Mouse (Mus musculus) kidney, postnatal 4 days (tissue): ENCODE results near the gene Gja8.

Source experiments
- DNase-seq, 2 experiments: peaks; one replicate each; pipeline ENCODE4 v3.0.0; 2021; ENCODE audit warnings: mixed read lengths in 2 of 2

The Gja8 gene

GRCm38 (mm10) chr3:96874808-96875571, 50.8 kb downstream of the Gja8 start:
- DNase-seq = no peak

- no peak for DNase-seq
Observed at GRCm38 (mm10) chr3:96872501-96872900, 53.3 kb downstream of the Gja8 start.

- DNase-seq = no peak
Observed at GRCm38 (mm10) chr3:96871070-96871469, 54.8 kb downstream of the Gja8 start.

- no peak for DNase-seq
Observed at GRCm38 (mm10) chr3:96870270-96870669, 55.5 kb downstream of the Gja8 start.

- no peak for DNase-seq
Observed at GRCm38 (mm10) chr3:96869091-96869490, 56.7 kb downstream of the Gja8 start.

GRCm38 (mm10) chr3:96868566-96868965, 57.3 kb downstream of the Gja8 start:
- no peak for DNase-seq

GRCm38 (mm10) chr3:96867863-96868262, 58.0 kb downstream of the Gja8 start:
- no peak for DNase-seq
